Mouse (Mus musculus) liver, embryonic 15.5 days (tissue): ENCODE data around the gene Paqr6. TPM values are rescaled to one million over a fixed set of nuclear protein-coding genes. Genes with fewer than 3 reads are reported as not detected.

Experiments used
- ATAC-seq: fragments of 200-750 bp; cut with Nextera tagmentation; 2 replicates; pipeline ENCODE4 v1.8.0; 2017; ENCODE audit warnings: moderate number of reproducible peaks, mild to moderate bottlenecking, moderate library complexity; ENCODE audit not compliant: insufficient read depth
- H3K27ac ChIP-seq: fragments of 300-500 bp; sonication (generic); replicated peaks from 2 replicates; pipeline ENCODE4 v1.5.1; 2015; ENCODE audit warnings: mild to moderate bottlenecking, inconsistent platforms
- H3K27me3 ChIP-seq: fragments of 300-500 bp; sonication (generic); 2 replicates; pipeline ENCODE4 v1.6.1; 2015; ENCODE audit warnings: mild to moderate bottlenecking, inconsistent platforms
- H3K36me3 ChIP-seq: fragments of 300-500 bp; sonication (generic); replicated peaks from 2 replicates; pipeline ENCODE4 v1.6.1; 2015; ENCODE audit warnings: moderate library complexity, mild to moderate bottlenecking, inconsistent platforms
- H3K4me1 ChIP-seq: fragments of 300-500 bp; sonication (generic); replicated peaks from 2 replicates; pipeline ENCODE4 v1.6.1; 2015; ENCODE audit warnings: inconsistent platforms
- H3K4me2 ChIP-seq: fragments of 300-500 bp; sonication (generic); 2 replicates; pipeline ENCODE4 v1.6.1; 2015; ENCODE audit warnings: moderate library complexity, mild to moderate bottlenecking, inconsistent platforms
- H3K4me3 ChIP-seq: fragments of 300-500 bp; sonication (generic); replicated peaks from 2 replicates; pipeline ENCODE4 v1.5.1; 2015; ENCODE audit warnings: mild to moderate bottlenecking, inconsistent platforms
- H3K9ac ChIP-seq: fragments of 300-500 bp; sonication (generic); 2 replicates; pipeline ENCODE4 v1.6.1; 2015; ENCODE audit warnings: moderate library complexity, mild to moderate bottlenecking, inconsistent platforms
- H3K9me3 ChIP-seq: fragments of 300-500 bp; sonication (generic); replicated peaks from 2 replicates; pipeline ENCODE4 v1.6.1; 2016; ENCODE audit warnings: inconsistent platforms
- WGBS: fragments of 180-500 bp; shearing (Covaris S2); methylation state at CpG from one replicate; pipeline ENCODE4 v1.1.7; 2015; ENCODE audit warnings: mixed read lengths; ENCODE audit not compliant: insufficient replicate concordance; 5-methylcytosine and 5-hydroxymethylcytosine counted together
- polyA plus RNA-seq: library from polyadenylated mRNA; unstranded; fragments of >200 nt; fragmentation: Nextera tagmentation; extraction: Ambion mirVana; gene quantifications from 2 replicates; pipeline ENCODE4 v1.2.1, GENCODE M21; 2015

Paqr6 gene
- polyA plus RNA-seq, 1 experiment from 2014 or later = 5.4 TPM

- 73% methylated on average over 11 of the region's 11 CpGs for WGBS
- Histone ChIP-seq H3K4me1 (peaks cover 83% of the 10 kb centered on the region), H3K9me3 (no peaks in the 10 kb centered on the region), H3K4me2 (no peak overlapping the region), H3K27me3 (no peaks in the 10 kb centered on the region), H3K36me3 (peaks cover 56% of the 10 kb centered on the region), H3K9ac (peak overlapping the region; percentile 41; the same call in 1 of the 2 replicates), H3K4me3 (no peak overlapping the region), H3K27ac (peak overlapping the region; percentile 90; the same call in 1 of the 2 replicates)
- ATAC-seq = no peak
Observed at GRCm38 (mm10) chr3:88412636-88413035, 48.3 kb downstream of the Paqr6 start.

DNA sequence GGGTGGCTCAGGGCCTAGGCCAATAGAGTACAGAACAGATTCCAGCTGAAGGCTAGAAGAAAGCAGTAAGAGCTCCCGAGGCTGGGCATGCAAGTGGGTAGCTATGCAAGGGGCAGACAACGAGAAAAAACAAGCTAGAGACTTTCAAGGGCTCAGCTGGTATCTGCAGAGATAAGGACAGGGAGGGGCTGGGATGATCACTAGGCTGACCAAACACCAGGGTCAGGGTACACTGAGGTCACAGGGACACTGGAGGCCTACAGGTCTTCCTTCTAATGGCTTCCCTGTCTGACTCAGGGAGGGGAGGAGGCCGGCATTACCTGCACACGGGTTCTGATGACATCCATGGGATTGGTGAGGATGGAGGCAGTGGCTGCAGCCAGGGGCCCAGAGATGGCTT, 51.3 kb downstream of the Paqr6 start:
- 49% methylated on average over 4 of the region's 4 CpGs for WGBS
- no peak for ATAC-seq
- Histone ChIP-seq H3K9me3 (no peaks in the 10 kb centered on the region), H3K27me3 (no peaks in the 10 kb centered on the region), H3K27ac (peak overlapping the region; percentile 10), H3K36me3 (peaks cover 87% of the 10 kb centered on the region), H3K4me2 (no peak overlapping the region), H3K9ac (no peak overlapping the region; the same call in 1 of the 2 replicates), H3K4me3 (no peak overlapping the region), H3K4me1 (peaks cover 74% of the 10 kb centered on the region)

DNA sequence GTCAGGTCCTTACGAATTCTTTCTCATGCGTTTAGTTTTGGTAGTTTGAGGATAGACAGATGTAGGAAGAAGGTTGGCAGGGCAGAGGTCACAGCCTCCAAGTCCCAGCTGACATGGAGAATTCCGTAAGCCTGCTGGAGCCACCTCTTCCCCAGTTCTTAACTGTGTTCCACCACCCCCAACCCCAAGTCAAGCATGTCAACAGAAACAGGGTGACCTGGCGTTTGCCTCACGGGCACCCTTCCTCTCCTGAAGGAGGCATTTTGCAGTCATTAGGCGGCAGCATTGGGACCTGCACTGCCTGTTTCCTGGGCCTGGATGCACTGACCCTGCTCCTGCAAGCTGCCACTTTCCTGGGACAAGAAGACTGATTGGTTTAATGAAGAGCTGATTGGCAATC, 53.6 kb downstream of the Paqr6 start:
- Histone ChIP-seq H3K9ac (no peak overlapping the region), H3K36me3 (peaks cover 85% of the 10 kb centered on the region)
- no peak for ATAC-seq

More for the DNA sequence above, 53.6 kb downstream of the Paqr6 start:
- WGBS = 83% methylated on average over 6 of the region's 6 CpGs
- Histone ChIP-seq H3K27me3 (no peaks in the 10 kb centered on the region), H3K4me3 (no peak overlapping the region), H3K27ac (peak overlapping the region; percentile 6; the same call in 1 of the 2 replicates), H3K4me2 (no peak overlapping the region), H3K9me3 (no peaks in the 10 kb centered on the region), H3K4me1 (peaks cover 72% of the 10 kb centered on the region)

Other genes with a start within 250 kb of the Paqr6 start
- 6.8 and 7.1 TPM in 2 replicates for gene Mef2d, start 222.2 kb upstream of the Paqr6 start, polyA plus RNA-seq
- 7.6 and 7.7 TPM in 2 replicates for gene Rhbg, start 109.9 kb upstream of the Paqr6 start, polyA plus RNA-seq
- gene Gm38392, start 77.4 kb upstream of the Paqr6 start, polyA plus RNA-seq = 0.35 and 1.3 TPM in 2 replicates
- gene Tsacc, start 67.6 kb upstream of the Paqr6 start, polyA plus RNA-seq = 3.6 and 4.8 TPM in 2 replicates
- 243 and 252 TPM in 2 replicates for gene Cct3, start 67.5 kb upstream of the Paqr6 start, polyA plus RNA-seq
- gene Glmp, start 39.6 kb upstream of the Paqr6 start, polyA plus RNA-seq = 92.0 and 99.4 TPM in 2 replicates
- 1.3 and 1.4 TPM in 2 replicates for gene Tmem79, start 28.4 kb upstream of the Paqr6 start, polyA plus RNA-seq
- gene Smg5, start 28.3 kb upstream of the Paqr6 start, polyA plus RNA-seq = 31.8 and 38.3 TPM in 2 replicates
- 0.28 and 0.71 TPM in 2 replicates for gene Bglap3, start 8.2 kb downstream of the Paqr6 start, polyA plus RNA-seq
- 0.28 TPM in 1 of 2 replicates, not detected in the other for gene Bglap2, start 14.1 kb downstream of the Paqr6 start, polyA plus RNA-seq
- gene Bglap, start 19.9 kb downstream of the Paqr6 start, polyA plus RNA-seq = not detected in 2 replicates
- gene Pmf1, start 45.7 kb downstream of the Paqr6 start, polyA plus RNA-seq = 77.7 and 83.2 TPM in 2 replicates
- 10.6 and 12.7 TPM in 2 replicates for gene Slc25a44, start 60.6 kb downstream of the Paqr6 start, polyA plus RNA-seq
- 25.0 and 26.2 TPM in 2 replicates for gene Sema4a, start 96.6 kb downstream of the Paqr6 start, polyA plus RNA-seq
- gene Lmna, start 145.4 kb downstream of the Paqr6 start, polyA plus RNA-seq = 133 and 142 TPM in 2 replicates
- 0.60 and 0.67 TPM in 2 replicates for gene Mex3a, start 167.8 kb downstream of the Paqr6 start, polyA plus RNA-seq
- gene Rab25, start 183.7 kb downstream of the Paqr6 start, polyA plus RNA-seq = 0.53 TPM in 1 of 2 replicates, not detected in the other
- 104 and 112 TPM in 2 replicates for gene Lamtor2, start 188.5 kb downstream of the Paqr6 start, polyA plus RNA-seq
- gene Ubqln4, start 189.2 kb downstream of the Paqr6 start, polyA plus RNA-seq = 19.8 and 20.4 TPM in 2 replicates
- 190 and 206 TPM in 2 replicates for gene Ssr2, start 211.3 kb downstream of the Paqr6 start, polyA plus RNA-seq
- 14.4 and 15.0 TPM in 2 replicates for gene Arhgef2, start 241.4 kb downstream of the Paqr6 start, polyA plus RNA-seq